Mouse (Mus musculus) olfactory bulb, adult 2 months (tissue): ENCODE measurements around the gene Arhgef3. TPM values are rescaled to one million over a fixed set of nuclear protein-coding genes. Genes with fewer than 3 reads are reported as not detected.
A peak's percentile ranks its signal among the peaks of the same experiment; 100 is the strongest.

Experiments used
- H3K27ac ChIP-seq: fragments of 200-500 bp; 2 replicates; pipeline ENCODE4 v1.5.1; 2012; ENCODE audit warnings: low read depth, low read length; ENCODE audit not compliant: insufficient read depth
- H3K4me1 ChIP-seq: fragments of 200-500 bp; 2 replicates; pipeline ENCODE4 v1.6.1; 2012; ENCODE audit warnings: low read length; ENCODE audit not compliant: control insufficient read depth, insufficient read depth
- H3K4me3 ChIP-seq: fragments of 200-500 bp; 2 replicates; pipeline ENCODE4 v1.5.1; 2012; ENCODE audit warnings: mild to moderate bottlenecking, low read depth, low read length, moderate library complexity; ENCODE audit not compliant: insufficient read depth
- CTCF ChIP-seq: fragments of 200-500 bp; IDR thresholded peaks from 2 replicates; pipeline ENCODE4 v1.5.1; 2012; ENCODE audit warnings: low read depth, mild to moderate bottlenecking, low read length, moderate library complexity; ENCODE audit not compliant: insufficient read depth
- POLR2A ChIP-seq: fragments of 200-500 bp; IDR thresholded peaks from 2 replicates; pipeline ENCODE4 v1.6.1; 2012; ENCODE audit warnings: mild to moderate bottlenecking, low read depth, low read length, moderate library complexity; ENCODE audit not compliant: insufficient read depth
- WGBS: fragments of 180-500 bp; shearing (Covaris S2); methylation state at CpG from one replicate; pipeline ENCODE4 v1.1.7; 2018; 5-methylcytosine and 5-hydroxymethylcytosine counted together
- polyA plus RNA-seq: library from polyadenylated mRNA; stranded (reverse); fragments of >200 nt; gene quantifications from 2 replicates; pipeline ENCODE4 v1.2.4, GENCODE M21; 2012; ENCODE audit warnings: low replicate concordance; ENCODE audit not compliant: missing spikeins, insufficient read depth, insufficient read length

The Arhgef3 gene
- polyA plus RNA-seq, 1 experiment = not detected

- WGBS = 91% methylated on average over 10 of the region's 10 CpGs
- H3K4me1 ChIP-seq = peaks cover 12% of the 10 kb centered on the region
- TF ChIP-seq POLR2A = no peak
- TF ChIP-seq CTCF = no peak
- no peak overlapping the region for H3K27ac ChIP-seq
- no peak overlapping the region for H3K4me3 ChIP-seq
Observed at GRCm38 (mm10) chr14:27271371-27272071, 156.8 kb downstream of the Arhgef3 start.

DNA sequence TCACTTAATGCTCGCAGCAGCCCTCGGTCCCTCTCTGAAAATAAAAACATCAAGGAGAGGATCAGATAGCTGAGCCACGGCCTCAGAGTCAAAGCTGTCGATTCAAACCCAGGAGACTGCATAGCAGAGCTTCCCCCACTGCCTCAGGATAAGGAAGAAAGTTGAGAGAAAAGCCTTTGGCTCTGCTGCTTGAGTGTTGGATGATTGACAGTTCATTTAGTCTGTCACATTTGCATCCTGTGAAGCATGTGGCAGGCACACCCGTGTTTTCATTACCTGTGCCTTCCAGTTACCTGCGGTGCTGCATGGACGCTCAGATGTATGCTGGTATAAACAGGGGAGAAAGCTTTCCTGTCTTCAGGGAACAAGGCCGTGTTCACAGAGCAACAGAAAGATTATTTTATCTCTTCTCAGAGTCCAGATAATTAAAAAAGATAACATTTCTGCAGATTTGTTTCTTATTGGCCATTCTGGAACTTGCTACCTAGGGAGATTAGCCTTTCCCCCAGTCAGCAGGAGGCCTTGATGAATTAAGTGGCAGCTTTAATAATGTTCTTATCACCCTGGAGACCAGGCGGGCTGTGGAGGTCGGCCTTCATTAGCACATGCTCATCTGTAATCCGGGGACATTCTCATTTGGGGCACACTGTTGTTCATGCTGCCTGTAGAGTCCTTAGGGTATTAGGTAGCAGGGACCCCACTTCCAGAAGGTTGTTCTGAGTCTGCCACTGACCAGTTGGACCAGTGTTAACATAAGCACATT, 157.6 kb downstream of the Arhgef3 start:
- Histone ChIP-seq H3K4me3 (no peak overlapping the region), H3K4me1 (peaks cover 12% of the 10 kb centered on the region), H3K27ac (no peak overlapping the region)
- TF ChIP-seq CTCF (no peak), POLR2A (no peak)
- 52% methylated on average over 11 of the region's 11 CpGs for WGBS

- H3K27ac ChIP-seq = no peak overlapping the region
- no peak overlapping the region for H3K4me3 ChIP-seq
- TF ChIP-seq CTCF (no peak), POLR2A (no peak)
- 85% methylated on average over 2 of the region's 2 CpGs for WGBS
- H3K4me1 ChIP-seq = peaks cover 12% of the 10 kb centered on the region
Observed at GRCm38 (mm10) chr14:27272835-27273138, 158.1 kb downstream of the Arhgef3 start.

DNA sequence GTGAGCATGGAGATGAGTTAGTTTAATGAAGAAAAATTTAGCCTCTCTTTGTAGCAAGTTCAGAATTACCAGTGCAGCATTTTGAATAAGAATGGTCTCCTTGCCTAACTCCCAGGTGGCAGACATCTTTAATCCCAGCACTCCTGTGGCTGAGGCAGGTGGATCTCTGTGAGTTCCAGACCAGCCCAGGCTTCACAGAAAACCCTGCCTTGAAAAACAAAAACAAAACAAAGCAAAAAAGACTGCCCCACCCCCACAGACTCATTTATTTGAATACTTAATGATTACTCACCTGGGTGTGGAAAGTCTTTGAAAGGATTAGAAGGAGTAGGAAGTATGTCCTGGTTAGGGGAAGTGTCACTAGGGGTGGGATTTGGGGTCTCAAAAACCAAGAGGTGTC, 158.5 kb downstream of the Arhgef3 start:
- Histone ChIP-seq H3K27ac (no peak overlapping the region), H3K4me3 (no peak overlapping the region)
- TF ChIP-seq POLR2A = no peak
- TF ChIP-seq CTCF = no peak

GRCm38 (mm10) chr14:27277259-27277658, 162.6 kb downstream of the Arhgef3 start:
- TF ChIP-seq CTCF (no peak), POLR2A (no peak)
- H3K4me1 ChIP-seq = no peaks in the 10 kb centered on the region
- 89% methylated on average over 3 of the region's 3 CpGs for WGBS
- H3K4me3 ChIP-seq = no peak overlapping the region
- no peak overlapping the region for H3K27ac ChIP-seq

More for the DNA sequence above, 158.5 kb downstream of the Arhgef3 start:
- H3K4me1 ChIP-seq = peaks cover 12% of the 10 kb centered on the region

- TF ChIP-seq POLR2A (no peak), CTCF (no peak)
- Histone ChIP-seq H3K4me1 (no peaks in the 10 kb centered on the region), H3K4me3 (no peak overlapping the region), H3K27ac (no peak overlapping the region)
- 79% methylated on average over 8 of the region's 8 CpGs for WGBS
Observed at GRCm38 (mm10) chr14:27280201-27280890, 165.6 kb downstream of the Arhgef3 start.

- Histone ChIP-seq H3K27ac (no peak overlapping the region), H3K4me1 (no peaks in the 10 kb centered on the region), H3K4me3 (no peak overlapping the region)
- no peak for TF ChIP-seq CTCF
- TF ChIP-seq POLR2A = no peak
Observed at GRCm38 (mm10) chr14:27283956-27284355, 169.3 kb downstream of the Arhgef3 start.

DNA sequence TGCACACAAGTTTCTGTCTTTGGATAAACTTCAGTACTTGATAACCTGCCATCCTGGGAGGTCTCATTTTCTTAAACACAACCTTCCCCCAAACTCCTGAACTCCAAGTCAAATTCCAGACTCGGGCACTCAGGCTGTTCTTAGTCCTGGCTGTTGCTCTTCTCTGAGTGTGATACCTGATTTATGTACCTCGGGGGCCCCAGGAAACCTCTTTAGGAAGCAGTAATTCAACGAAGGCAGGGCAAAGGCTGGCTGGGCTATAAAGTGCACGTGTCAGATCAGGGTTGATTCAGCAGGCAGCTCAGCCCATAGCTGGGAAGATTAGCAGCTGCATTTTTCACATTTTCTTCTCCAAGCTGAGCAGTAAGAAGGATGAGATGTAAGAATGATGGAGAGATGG, 171.5 kb downstream of the Arhgef3 start:
- no peak overlapping the region for H3K4me3 ChIP-seq
- H3K27ac ChIP-seq = no peak overlapping the region
- WGBS = 74% methylated on average over 4 of the region's 4 CpGs
- TF ChIP-seq POLR2A = no peak
- no peak for TF ChIP-seq CTCF
- no peaks in the 10 kb centered on the region for H3K4me1 ChIP-seq

GRCm38 (mm10) chr14:27289053-27289452, 174.4 kb downstream of the Arhgef3 start:
- H3K4me1 ChIP-seq = no peaks in the 10 kb centered on the region
- H3K27ac ChIP-seq = 0 out of 2 replicates have a peak overlapping the region, but pooled peaks have one; percentile 1
- TF ChIP-seq CTCF (no peak), POLR2A (no peak)
- WGBS = 35% methylated on average over 5 of the region's 5 CpGs
- no peak overlapping the region for H3K4me3 ChIP-seq
